Comparison of ENCODE assay signal across 16 mouse cellular contexts in genomic region chr5:52408668-52409315, GRCm38 (mm10). TPM values are rescaled to one million over a fixed set of nuclear protein-coding genes. Genes with fewer than 3 reads are reported as not detected.
A peak's percentile ranks its signal among the peaks of the same experiment; 100 is the strongest.
DNase-seq lines count a peak whose midpoint lies in the region; ATAC-seq and TF ChIP-seq lines count a peak whose summit lies in the region.
"Had no signal": no experiment of that assay in that cellular context is flagged by ENCODE, and none has a peak within 500 bp of the region (broad histone marks: within the 10 kb centered on the region; RNA-seq: fewer than 3 reads in every experiment).

No protein-coding gene starts in this region.

- 72% methylated on average over 7 of the region's 7 CpGs for whole genome bisulfite sequencing in forebrain, embryonic 13.5 days
- WGBS in forebrain, embryonic 12.5 days, result 83% methylated on average over 7 of the region's 7 CpGs
- 44% methylated on average over 7 of the region's 7 CpGs for WGBS in lung, embryonic 14.5 days

- ATAC-seq in forebrain, embryonic 13.5 days, result 0 out of 2 replicates have a peak, but pooled peaks have one; percentile 12
- no peak for ATAC-seq in forebrain, embryonic 12.5 days (ENCODE audit: low FRiP score)
- ATAC-seq in lung, embryonic 14.5 days (ENCODE audit: insufficient read depth), result no peak

- peaks cover 7% of the 10 kb centered on the region; the same call in 1 of the 2 replicates for H3K4me1 ChIP-seq in forebrain, embryonic 13.5 days
- H3K4me1 ChIP-seq in forebrain, embryonic 12.5 days, result no peaks in the 10 kb centered on the region
- no peaks in the 10 kb centered on the region for H3K4me1 ChIP-seq in lung, embryonic 14.5 days (ENCODE audit: insufficient read depth)

- H3K9ac ChIP-seq in forebrain, embryonic 13.5 days, result no peak overlapping the region
- no peak overlapping the region for H3K9ac ChIP-seq in forebrain, embryonic 12.5 days
- H3K9ac ChIP-seq in lung, embryonic 14.5 days, result no peak overlapping the region
- H3K9ac ChIP-seq: liver, embryonic 14.5 days had no signal

- H3K9me3 ChIP-seq in forebrain, embryonic 13.5 days (replicated peaks), result no peaks in the 10 kb centered on the region
- no peaks in the 10 kb centered on the region for H3K9me3 ChIP-seq in forebrain, embryonic 12.5 days
- no peaks in the 10 kb centered on the region for H3K9me3 ChIP-seq in lung, embryonic 14.5 days (ENCODE audit: low read depth, low read length)

- peak overlapping the region; percentile 19; the same call in 1 of the 2 replicates for H3K27ac ChIP-seq in forebrain, embryonic 13.5 days
- H3K27ac ChIP-seq in forebrain, embryonic 12.5 days, result no peak overlapping the region
- H3K27ac ChIP-seq in lung, embryonic 14.5 days (ENCODE audit: low read depth), result no peak overlapping the region
- H3K27ac ChIP-seq: gastrocnemius, adult 2 months; liver, embryonic 14.5 days had no signal

- H3K27me3 ChIP-seq in forebrain, embryonic 13.5 days, result no peaks in the 10 kb centered on the region
- H3K27me3 ChIP-seq in forebrain, embryonic 12.5 days, result no peaks in the 10 kb centered on the region
- no peaks in the 10 kb centered on the region for H3K27me3 ChIP-seq in lung, embryonic 14.5 days (ENCODE audit: insufficient read depth, low read length)

- TF ChIP-seq CTCF in lung, embryonic 14.5 days (IDR thresholded peaks at IDR 0.05; ENCODE audit: low read depth), result no peak

- H3K36me3 ChIP-seq in forebrain, embryonic 13.5 days (ENCODE audit: poor library complexity, severe bottlenecking), result no peaks in the 10 kb centered on the region
- no peaks in the 10 kb centered on the region for H3K36me3 ChIP-seq in forebrain, embryonic 12.5 days (replicated peaks)
- no peaks in the 10 kb centered on the region for H3K36me3 ChIP-seq in lung, embryonic 14.5 days (ENCODE audit: insufficient read depth)

- H3K4me3 ChIP-seq in forebrain, embryonic 13.5 days, result no peak overlapping the region
- H3K4me3 ChIP-seq in forebrain, embryonic 12.5 days (replicated peaks), result no peak overlapping the region
- no peak overlapping the region for H3K4me3 ChIP-seq in lung, embryonic 14.5 days (ENCODE audit: low read depth, low read length)
- H3K4me3 ChIP-seq: gastrocnemius, adult 2 months had no signal

- DNase-seq in lung, embryonic 14.5 days, result peak; percentile 74
- DNase-seq in lung, postnatal 36 days, result no peak
- peak; percentile 31 for DNase-seq in cerebellum, adult 11-12 months
- peak; percentile 29 to 42 for DNase-seq in cerebellum, postnatal 36 days
- no peak for DNase-seq in layer of hippocampus, postnatal 25 days (ENCODE audit: extremely low spot score in 1 of 2, low spot score in 1 of 2)
- DNase-seq in spleen, postnatal 4 days (ENCODE audit: low spot score in 2 of 2), result no peak
- DNase-seq: adrenal gland, postnatal 25 days; gastrocnemius, adult 2 months; heart, adult 11 months; lung, postnatal 10 days; right cerebral cortex, postnatal 14 days had no signal

- no peak overlapping the region for H3K4me2 ChIP-seq in forebrain, embryonic 13.5 days
- H3K4me2 ChIP-seq in forebrain, embryonic 12.5 days, result no peak overlapping the region
- no peak overlapping the region for H3K4me2 ChIP-seq in lung, embryonic 14.5 days

RNA-seq across cellular contexts. Expression of gene Sod3, which starts 45.2 kb away (rescaled TPM):
- polyA plus RNA-seq in forebrain, embryonic 13.5 days (2015; fragmentation: Nextera tagmentation; extraction: Ambion mirVana), result 0.16 and 0.35 TPM in 2 replicates
- polyA plus RNA-seq in forebrain, embryonic 12.5 days (2016; fragmentation: Nextera tagmentation; extraction: Ambion mirVana), result 0.08 and 0.15 TPM in 2 replicates
- 0.26 and 0.53 TPM in 2 replicates for polyA plus RNA-seq in lung, embryonic 14.5 days (2014; fragmentation: Nextera tagmentation; extraction: Ambion mirVana)
- total RNA-seq in layer of hippocampus, postnatal 25 days (2021), result 1 to 10 TPM; 6.1 to 6.3 TPM
- total RNA-seq: ES-E14 had no signal
- polyA plus RNA-seq: limb, embryonic 11.5 days had no signal

Comparison
In these comparisons a context has a peak if more than half of its experiments do, and no peak if none do; other contexts are left out.
1. DNase-seq: peak in lung, embryonic 14.5 days (single experiment), cerebellum, adult 11-12 months (single experiment) and cerebellum, postnatal 36 days (2 of 2); none in lung, postnatal 36 days (single experiment), layer of hippocampus, postnatal 25 days (0 of 2) and spleen, postnatal 4 days (0 of 2).